Mouse (Mus musculus) forebrain, embryonic 16.5 days (tissue): ENCODE measurements around the gene Itpk1. TPM values are rescaled to one million over a fixed set of nuclear protein-coding genes. Genes with fewer than 3 reads are reported as not detected.

ENCODE experiments used
- ATAC-seq: fragments of 200-750 bp; cut with Nextera tagmentation; 2 replicates; pipeline ENCODE4 v1.8.0; 2017; ENCODE audit warnings: mild to moderate bottlenecking, moderate library complexity
- H3K27ac ChIP-seq: fragments of 300-500 bp; sonication (generic); 2 replicates; pipeline ENCODE4 v1.5.1; 2014; ENCODE audit warnings: low read length, control low read depth
- H3K27me3 ChIP-seq: fragments of 300-500 bp; sonication (generic); replicated peaks from 2 replicates; pipeline ENCODE4 v1.6.1; 2014; ENCODE audit warnings: low read length; ENCODE audit not compliant: control insufficient read depth, insufficient read depth
- H3K36me3 ChIP-seq: fragments of 300-500 bp; sonication (generic); 2 replicates; pipeline ENCODE4 v1.6.1; 2014; ENCODE audit not compliant: control insufficient read depth, insufficient read depth
- H3K4me1 ChIP-seq: fragments of 300-500 bp; sonication (generic); replicated peaks from 2 replicates; pipeline ENCODE4 v1.6.1; 2014; ENCODE audit warnings: low read length; ENCODE audit not compliant: control insufficient read depth, insufficient read depth
- H3K4me2 ChIP-seq: fragments of 300-500 bp; sonication (generic); 2 replicates; pipeline ENCODE4 v1.6.1; 2014; ENCODE audit warnings: mild to moderate bottlenecking, low read length, control low read depth
- H3K4me3 ChIP-seq: fragments of 300-500 bp; sonication (generic); replicated peaks from 2 replicates; pipeline ENCODE4 v1.5.1; 2014; ENCODE audit warnings: mild to moderate bottlenecking, low read length, control low read depth
- H3K9ac ChIP-seq: fragments of 300-500 bp; sonication (generic); replicated peaks from 2 replicates; pipeline ENCODE4 v1.6.1; 2014; ENCODE audit warnings: low read depth, low read length, control low read depth
- H3K9me3 ChIP-seq: fragments of 300-500 bp; sonication (generic); 2 replicates; pipeline ENCODE4 v1.6.1; 2016; ENCODE audit warnings: low read length; ENCODE audit not compliant: control insufficient read depth
- WGBS: fragments of 180-500 bp; shearing (Covaris S2); extraction: QIAGEN DNeasy Blood & Tissue Kit; methylation state at CpG from one replicate; pipeline ENCODE4 v1.1.7; 2014; 5-methylcytosine and 5-hydroxymethylcytosine counted together
- polyA plus RNA-seq: library from polyadenylated mRNA; unstranded; fragments of >200 nt; fragmentation: Nextera tagmentation; extraction: Ambion mirVana; gene quantifications from 2 replicates; pipeline ENCODE4 v1.2.1, GENCODE M21; 2015

The Itpk1 gene
- polyA plus RNA-seq, 1 experiment from 2014 or later: 68.7 TPM

DNA sequence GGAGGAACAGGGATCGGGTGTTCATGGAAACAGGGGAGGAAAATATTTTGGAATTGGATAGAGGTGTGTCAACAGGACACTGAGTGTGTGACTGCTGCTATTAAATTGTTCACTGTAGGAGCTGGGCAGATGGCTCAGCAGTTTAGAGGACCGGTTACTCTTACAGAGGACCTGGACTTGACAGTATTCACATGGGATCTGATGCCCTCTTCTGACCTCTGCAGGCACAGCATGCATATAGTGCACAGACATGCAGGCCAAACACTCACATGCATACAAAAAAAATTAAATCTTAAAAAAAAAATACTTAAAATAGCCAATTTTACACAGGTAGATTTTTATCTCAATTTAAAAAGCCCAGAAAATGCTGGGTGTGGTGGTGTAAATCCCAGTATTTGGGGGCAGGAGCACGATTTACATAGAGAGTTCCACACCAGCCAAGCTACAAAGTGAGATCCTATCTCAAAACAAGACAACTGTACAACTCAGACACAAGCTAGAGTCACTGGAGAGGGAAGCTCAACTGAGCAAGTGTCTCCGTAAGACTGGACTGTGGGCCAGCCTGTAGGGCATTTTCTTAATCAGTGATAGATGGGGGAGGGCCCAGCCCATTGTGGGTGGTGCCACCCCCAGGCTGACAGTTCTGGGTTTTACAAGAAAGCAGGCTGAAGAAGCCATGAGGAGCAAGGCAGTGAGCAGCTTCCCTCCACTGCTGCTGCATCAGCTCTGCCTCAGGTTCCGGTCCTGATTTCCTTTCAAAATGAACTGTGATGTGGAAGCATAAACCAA, 129.0 kb downstream of the Itpk1 start:
- no peak for ATAC-seq
- Histone ChIP-seq H3K9ac (no peak overlapping the region), H3K4me2 (no peak overlapping the region), H3K9me3 (no peaks in the 10 kb centered on the region), H3K27ac (no peak overlapping the region), H3K36me3 (peaks cover 5% of the 10 kb centered on the region; the same call in 1 of the 2 replicates), H3K4me1 (0 out of 2 replicates have a peak, but pooled peaks cover 3% of the 10 kb centered on the region), H3K4me3 (no peak overlapping the region), H3K27me3 (no peaks in the 10 kb centered on the region)
- 82% methylated on average over 5 of the region's 5 CpGs for WGBS

- Histone ChIP-seq H3K9ac (0 out of 2 replicates have a peak overlapping the region, but pooled peaks have one; percentile 17), H3K27ac (no peak overlapping the region), H3K9me3 (no peaks in the 10 kb centered on the region), H3K4me1 (0 out of 2 replicates have a peak, but pooled peaks cover 3% of the 10 kb centered on the region), H3K4me2 (no peak overlapping the region), H3K36me3 (peaks cover 5% of the 10 kb centered on the region; the same call in 1 of the 2 replicates), H3K4me3 (no peak overlapping the region), H3K27me3 (no peaks in the 10 kb centered on the region)
- 55% methylated on average over 7 of the region's 7 CpGs for WGBS
- ATAC-seq: 0 out of 2 replicates have a peak, but pooled peaks have one; percentile 19
Measured at GRCm38 (mm10) chr12:102573036-102573435, 131.7 kb downstream of the Itpk1 start.

DNA sequence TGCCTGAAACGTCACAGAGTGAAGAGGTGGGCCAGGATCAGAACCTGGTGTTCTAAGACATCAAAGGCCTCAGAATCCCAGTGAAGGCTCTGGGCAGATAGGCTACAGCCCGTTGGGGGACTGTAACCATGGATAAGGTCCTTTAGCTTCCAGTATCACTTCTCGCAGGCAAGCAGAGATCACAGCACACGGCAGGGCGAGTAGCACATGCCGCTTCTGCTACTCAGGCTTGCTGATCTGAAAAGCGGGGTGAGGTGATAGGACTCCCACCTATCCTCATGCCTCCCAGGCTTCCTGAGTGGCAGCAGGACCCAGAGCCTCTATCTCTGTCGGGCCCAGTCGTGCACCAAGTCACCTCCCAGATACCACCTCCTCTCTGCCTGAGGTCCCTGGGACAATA, 133.1 kb downstream of the Itpk1 start:
- H3K27me3 ChIP-seq: no peaks in the 10 kb centered on the region
- H3K36me3 ChIP-seq: 0 out of 2 replicates have a peak, but pooled peaks cover 5% of the 10 kb centered on the region
- no peak for ATAC-seq
- H3K27ac ChIP-seq: no peak overlapping the region
- H3K4me3 ChIP-seq: no peak overlapping the region
- WGBS: 91% methylated on average over 9 of the region's 9 CpGs
- no peak overlapping the region for H3K4me2 ChIP-seq
- H3K9ac ChIP-seq: no peak overlapping the region
- H3K9me3 ChIP-seq: no peaks in the 10 kb centered on the region
- H3K4me1 ChIP-seq: 0 out of 2 replicates have a peak, but pooled peaks cover 3% of the 10 kb centered on the region

GRCm38 (mm10) chr12:102570734-102571133, 134.0 kb downstream of the Itpk1 start:
- Histone ChIP-seq H3K36me3 (0 out of 2 replicates have a peak, but pooled peaks cover 6% of the 10 kb centered on the region), H3K9me3 (no peaks in the 10 kb centered on the region), H3K9ac (no peak overlapping the region), H3K27ac (peak overlapping the region; percentile 36; the same call in 1 of the 2 replicates), H3K4me1 (0 out of 2 replicates have a peak, but pooled peaks cover 3% of the 10 kb centered on the region), H3K4me3 (no peak overlapping the region), H3K4me2 (no peak overlapping the region), H3K27me3 (no peaks in the 10 kb centered on the region)
- WGBS: 70% methylated on average over 5 of the region's 5 CpGs
- ATAC-seq: no peak

DNA sequence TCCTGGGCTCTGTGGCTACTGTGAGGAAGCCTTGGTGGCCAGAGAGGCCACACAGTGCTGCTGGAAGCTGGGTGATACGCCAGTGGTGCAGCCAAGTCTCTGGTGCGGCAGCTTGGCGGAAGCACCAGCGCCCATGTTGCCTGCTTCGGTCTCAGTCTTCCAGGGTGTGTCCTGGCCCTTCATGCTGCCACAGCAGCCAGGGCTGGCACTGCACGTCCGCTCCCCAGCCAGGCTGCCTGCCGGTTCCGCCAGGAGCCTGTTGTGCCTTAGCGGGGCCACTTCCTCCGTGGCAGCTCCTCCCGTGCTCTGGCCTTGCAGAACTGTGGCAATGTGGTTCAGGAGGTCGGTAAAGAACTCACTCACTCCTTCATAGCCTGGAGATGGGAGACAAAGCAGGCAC, 134.6 kb downstream of the Itpk1 start:
- no peaks in the 10 kb centered on the region for H3K27me3 ChIP-seq
- H3K27ac ChIP-seq: peak overlapping the region; percentile 36; the same call in 1 of the 2 replicates
- no peak for ATAC-seq
- H3K4me3 ChIP-seq: no peak overlapping the region
- no peak overlapping the region for H3K9ac ChIP-seq
- H3K4me2 ChIP-seq: no peak overlapping the region
- WGBS: 75% methylated on average over 13 of the region's 13 CpGs
- no peaks in the 10 kb centered on the region for H3K9me3 ChIP-seq
- 0 out of 2 replicates have a peak, but pooled peaks cover 7% of the 10 kb centered on the region for H3K36me3 ChIP-seq
- H3K4me1 ChIP-seq: 0 out of 2 replicates have a peak, but pooled peaks cover 3% of the 10 kb centered on the region

DNA sequence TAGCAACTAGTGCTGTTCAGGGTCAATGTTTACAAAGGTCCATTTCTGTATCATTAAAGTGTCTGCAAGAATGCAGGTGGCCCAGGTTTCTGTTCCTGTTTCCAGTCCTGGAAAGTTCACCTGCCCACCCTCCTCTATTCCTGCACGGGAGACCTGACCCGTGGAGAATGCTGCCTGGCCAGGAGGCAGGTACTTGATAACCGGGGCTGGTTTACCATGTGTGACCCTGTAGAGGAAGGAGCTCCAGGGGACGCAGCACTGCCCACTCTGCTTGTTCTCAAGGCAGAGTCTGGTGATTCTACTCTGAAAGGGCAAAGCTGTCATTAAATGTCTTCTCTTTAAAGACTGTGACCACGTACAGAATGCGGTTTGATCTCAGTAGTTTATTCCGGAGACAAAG, 136.5 kb downstream of the Itpk1 start:
- Histone ChIP-seq H3K27me3 (no peaks in the 10 kb centered on the region), H3K9ac (no peak overlapping the region), H3K4me3 (no peak overlapping the region), H3K36me3 (0 out of 2 replicates have a peak, but pooled peaks cover 6% of the 10 kb centered on the region), H3K9me3 (no peaks in the 10 kb centered on the region), H3K4me2 (no peak overlapping the region), H3K27ac (no peak overlapping the region), H3K4me1 (0 out of 2 replicates have a peak, but pooled peaks cover 3% of the 10 kb centered on the region)
- no peak for ATAC-seq
- 80% methylated on average over 7 of the region's 7 CpGs for WGBS

DNA sequence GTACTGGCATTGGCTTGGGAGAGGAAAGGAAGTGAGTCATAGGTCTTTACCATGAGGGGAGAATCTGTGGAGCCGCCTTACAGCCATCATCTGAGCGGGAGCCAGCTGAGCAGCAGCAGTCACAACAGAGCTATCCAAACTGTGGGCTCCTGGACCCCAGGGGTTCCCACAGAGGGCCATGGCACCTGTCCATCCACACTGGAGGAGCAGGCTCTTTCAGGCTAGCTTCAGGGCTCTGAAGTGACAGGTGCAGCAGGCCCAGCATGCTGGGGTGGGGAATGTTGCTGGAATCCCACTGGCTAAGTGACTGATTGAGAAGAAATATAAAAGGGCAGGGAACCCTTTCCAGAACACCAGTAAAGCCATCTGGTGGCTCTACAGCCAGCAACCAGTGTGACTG, 137.8 kb downstream of the Itpk1 start:
- Histone ChIP-seq H3K9me3 (no peaks in the 10 kb centered on the region), H3K27me3 (no peaks in the 10 kb centered on the region), H3K4me2 (no peak overlapping the region), H3K9ac (no peak overlapping the region), H3K4me3 (no peak overlapping the region), H3K4me1 (no peaks in the 10 kb centered on the region), H3K36me3 (0 out of 2 replicates have a peak, but pooled peaks cover 4% of the 10 kb centered on the region), H3K27ac (no peak overlapping the region)
- WGBS: 76% methylated on average over 2 of the region's 2 CpGs
- no peak for ATAC-seq

- H3K9ac ChIP-seq: no peak overlapping the region
- ATAC-seq: no peak
- WGBS: 80% methylated on average over 6 of the region's 6 CpGs
- no peaks in the 10 kb centered on the region for H3K9me3 ChIP-seq
- H3K27ac ChIP-seq: no peak overlapping the region
- H3K4me3 ChIP-seq: no peak overlapping the region
- 0 out of 2 replicates have a peak, but pooled peaks cover 4% of the 10 kb centered on the region for H3K36me3 ChIP-seq
- no peaks in the 10 kb centered on the region for H3K4me1 ChIP-seq
- no peak overlapping the region for H3K4me2 ChIP-seq
- no peaks in the 10 kb centered on the region for H3K27me3 ChIP-seq
Measured at GRCm38 (mm10) chr12:102565086-102565485, 139.6 kb downstream of the Itpk1 start.

GRCm38 (mm10) chr12:102557372-102557771, 147.4 kb downstream of the Itpk1 start:
- no peak overlapping the region for H3K27ac ChIP-seq
- WGBS: 85% methylated on average over 5 of the region's 5 CpGs

More at GRCm38 (mm10) chr12:102557372-102557771, 147.4 kb downstream of the Itpk1 start:
- Histone ChIP-seq H3K4me3 (no peak overlapping the region), H3K9me3 (no peaks in the 10 kb centered on the region), H3K27me3 (0 out of 2 replicates have a peak, but pooled peaks cover 2% of the 10 kb centered on the region), H3K9ac (no peak overlapping the region), H3K36me3 (no peaks in the 10 kb centered on the region), H3K4me1 (peaks cover 16% of the 10 kb centered on the region), H3K4me2 (no peak overlapping the region)
- ATAC-seq: no peak
